ENCODE assay signal across 24 mouse cellular contexts in the genomic region with DNA sequence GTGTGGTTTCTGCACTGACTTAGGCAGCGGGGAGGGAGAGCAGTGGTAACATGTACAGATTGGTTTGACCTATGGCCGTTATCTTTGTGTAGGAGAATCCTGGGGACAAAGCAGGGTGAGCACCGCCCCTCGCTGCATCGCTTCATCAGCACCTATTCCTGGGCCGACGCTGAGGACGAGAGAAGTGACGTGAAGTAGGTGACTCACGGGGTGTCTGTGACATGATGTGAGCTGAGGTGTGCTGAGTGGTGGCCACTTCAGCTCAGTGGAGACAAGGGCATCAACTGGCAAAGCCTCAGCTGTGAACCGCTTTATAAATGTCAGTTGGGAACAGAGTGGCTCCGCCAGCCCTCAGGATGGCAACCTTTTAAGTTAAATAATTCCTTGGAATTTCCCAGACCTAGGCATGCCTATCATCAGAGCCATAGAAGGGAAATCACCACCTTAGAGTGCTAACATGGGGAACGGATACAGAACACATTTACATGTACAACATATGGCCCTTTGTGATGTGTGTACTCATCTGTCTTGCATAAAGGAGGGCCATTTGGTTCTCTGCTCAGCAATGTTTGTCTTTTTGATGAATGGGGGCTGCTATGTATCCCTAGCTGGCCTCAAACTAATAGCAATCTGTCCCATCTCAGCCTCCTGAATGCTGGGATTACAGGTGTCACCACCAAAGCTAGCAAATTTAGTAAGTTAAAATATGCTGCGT. TPM values are rescaled to one million over a fixed set of nuclear protein-coding genes. Genes with fewer than 3 reads are reported as not detected.
DNase-seq lines count a peak whose midpoint lies in the region; ATAC-seq and TF ChIP-seq lines count a peak whose summit lies in the region.
"Had no signal": no experiment of that assay in that cellular context is flagged by ENCODE, and none has a peak within 500 bp of the region (broad histone marks: within the 10 kb centered on the region; RNA-seq: fewer than 3 reads in every experiment).

No protein-coding gene starts in this region.

- H3K36me3 ChIP-seq in forebrain, embryonic 13.5 days (ENCODE audit: poor library complexity, severe bottlenecking): no peaks in the 10 kb centered on the region
- no peaks in the 10 kb centered on the region for H3K36me3 ChIP-seq in forebrain, postnatal 0 days (ENCODE audit: insufficient read depth)
- no peaks in the 10 kb centered on the region for H3K36me3 ChIP-seq in heart, embryonic 13.5 days
- no peaks in the 10 kb centered on the region for H3K36me3 ChIP-seq in neural tube, embryonic 13.5 days
- no peaks in the 10 kb centered on the region for H3K36me3 ChIP-seq in neural tube, embryonic 15.5 days
- H3K36me3 ChIP-seq: hindbrain, embryonic 15.5 days; limb, embryonic 15.5 days; lung, embryonic 15.5 days had no signal

- TF ChIP-seq CTCF in forebrain, postnatal 0 days (IDR thresholded peaks at IDR 0.05; ENCODE audit: low read depth): no peak

- H3K27me3 ChIP-seq in forebrain, embryonic 13.5 days: peaks cover 23% of the 10 kb centered on the region
- H3K27me3 ChIP-seq in forebrain, postnatal 0 days (ENCODE audit: insufficient read depth, low read length): peaks cover 8% of the 10 kb centered on the region; the same call in 1 of the 2 replicates
- peaks cover 16% of the 10 kb centered on the region for H3K27me3 ChIP-seq in heart, embryonic 13.5 days (replicated peaks)
- H3K27me3 ChIP-seq in neural tube, embryonic 13.5 days: peaks cover 20% of the 10 kb centered on the region
- peaks cover 23% of the 10 kb centered on the region for H3K27me3 ChIP-seq in neural tube, embryonic 15.5 days (replicated peaks)
- H3K27me3 ChIP-seq: limb, embryonic 15.5 days; lung, embryonic 15.5 days had no signal

- H3K4me2 ChIP-seq in forebrain, embryonic 13.5 days: no peak overlapping the region
- no peak overlapping the region for H3K4me2 ChIP-seq in forebrain, postnatal 0 days (ENCODE audit: low read depth)
- H3K4me2 ChIP-seq in heart, embryonic 13.5 days: peak overlapping the region; percentile 59
- H3K4me2 ChIP-seq in neural tube, embryonic 13.5 days: no peak overlapping the region
- no peak overlapping the region for H3K4me2 ChIP-seq in neural tube, embryonic 15.5 days
- H3K4me2 ChIP-seq: hindbrain, embryonic 15.5 days; limb, embryonic 15.5 days; lung, embryonic 15.5 days; midbrain, embryonic 11.5 days had no signal

- no peak overlapping the region for H3K27ac ChIP-seq in forebrain, embryonic 13.5 days
- no peak overlapping the region for H3K27ac ChIP-seq in forebrain, postnatal 0 days (ENCODE audit: low read depth, low read length)
- H3K27ac ChIP-seq in heart, embryonic 13.5 days (replicated peaks): peak overlapping the region; percentile 65
- H3K27ac ChIP-seq in neural tube, embryonic 13.5 days (replicated peaks): no peak overlapping the region
- no peak overlapping the region for H3K27ac ChIP-seq in neural tube, embryonic 15.5 days (replicated peaks)
- H3K27ac ChIP-seq: hindbrain, embryonic 15.5 days; kidney, postnatal 0 days; limb, embryonic 15.5 days; liver, embryonic 14.5 days; lung, embryonic 15.5 days; stomach, postnatal 0 days had no signal

- no peak overlapping the region for H3K9ac ChIP-seq in forebrain, embryonic 13.5 days
- H3K9ac ChIP-seq in forebrain, postnatal 0 days: no peak overlapping the region
- H3K9ac ChIP-seq in heart, embryonic 13.5 days: peak overlapping the region; percentile 47; the same call in 1 of the 2 replicates
- no peak overlapping the region for H3K9ac ChIP-seq in neural tube, embryonic 13.5 days
- H3K9ac ChIP-seq in neural tube, embryonic 15.5 days (replicated peaks): no peak overlapping the region
- H3K9ac ChIP-seq: hindbrain, embryonic 15.5 days; limb, embryonic 15.5 days; liver, embryonic 14.5 days; lung, embryonic 15.5 days had no signal

- no peak for DNase-seq in forebrain, postnatal 0 days
- DNase-seq in heart, adult 9 months (ENCODE audit: low spot score in 2 of 2): no peak
- DNase-seq in cerebellum, postnatal 25 days: no peak
- DNase-seq: adrenal gland, postnatal 36 days; cerebellum, adult 11 months; cerebellum, postnatal 10 days; gastrocnemius, postnatal 25 days; kidney, adult 2 months; layer of hippocampus, adult 9-11 months; left cerebral cortex, postnatal 4 days; lung, postnatal 4 days; thymus, adult 2 months; thymus, postnatal 4 days had no signal

- no peaks in the 10 kb centered on the region for H3K9me3 ChIP-seq in forebrain, embryonic 13.5 days (replicated peaks)
- H3K9me3 ChIP-seq in forebrain, postnatal 0 days (ENCODE audit: low read length): no peaks in the 10 kb centered on the region
- no peaks in the 10 kb centered on the region for H3K9me3 ChIP-seq in heart, embryonic 13.5 days
- no peaks in the 10 kb centered on the region for H3K9me3 ChIP-seq in neural tube, embryonic 13.5 days
- no peaks in the 10 kb centered on the region for H3K9me3 ChIP-seq in neural tube, embryonic 15.5 days (replicated peaks)
- H3K9me3 ChIP-seq: hindbrain, embryonic 15.5 days; limb, embryonic 15.5 days; lung, embryonic 15.5 days had no signal

- peak; percentile 36; the same call in 1 of the 2 replicates for ATAC-seq in forebrain, embryonic 13.5 days
- ATAC-seq in forebrain, postnatal 0 days: no peak
- peak; percentile 27; the same call in 1 of the 2 replicates for ATAC-seq in heart, embryonic 13.5 days (ENCODE audit: extremely low read depth, insufficient number of reproducible peaks, low FRiP score, low TSS enrichment)
- ATAC-seq in neural tube, embryonic 13.5 days (ENCODE audit: low read depth): peak; percentile 10; the same call in 1 of the 2 replicates
- ATAC-seq in neural tube, embryonic 15.5 days (ENCODE audit: low FRiP score): no peak

- peaks cover 37% of the 10 kb centered on the region for H3K4me1 ChIP-seq in forebrain, embryonic 13.5 days
- H3K4me1 ChIP-seq in forebrain, postnatal 0 days (ENCODE audit: insufficient read depth): no peaks in the 10 kb centered on the region
- H3K4me1 ChIP-seq in heart, embryonic 13.5 days: peaks cover 47% of the 10 kb centered on the region
- peaks cover 29% of the 10 kb centered on the region for H3K4me1 ChIP-seq in neural tube, embryonic 13.5 days (replicated peaks)
- H3K4me1 ChIP-seq in neural tube, embryonic 15.5 days: peaks cover 17% of the 10 kb centered on the region

- no peak overlapping the region for H3K4me3 ChIP-seq in forebrain, embryonic 13.5 days
- no peak overlapping the region for H3K4me3 ChIP-seq in forebrain, postnatal 0 days (ENCODE audit: low read depth, low read length)
- peak overlapping the region; percentile 8 for H3K4me3 ChIP-seq in heart, embryonic 13.5 days
- no peak overlapping the region for H3K4me3 ChIP-seq in neural tube, embryonic 13.5 days
- no peak overlapping the region for H3K4me3 ChIP-seq in neural tube, embryonic 15.5 days (replicated peaks)
- H3K4me3 ChIP-seq: hindbrain, embryonic 15.5 days; limb, embryonic 15.5 days; lung, embryonic 15.5 days had no signal

- WGBS in forebrain, embryonic 13.5 days: 78% methylated on average over 14 of the region's 14 CpGs
- 74% methylated on average over 14 of the region's 14 CpGs for WGBS in forebrain, postnatal 0 days
- WGBS in heart, embryonic 13.5 days: 34% methylated on average over 14 of the region's 14 CpGs
- WGBS in neural tube, embryonic 13.5 days: 75% methylated on average over 14 of the region's 14 CpGs
- WGBS in neural tube, embryonic 15.5 days: 74% methylated on average over 14 of the region's 14 CpGs

RNA-seq across cellular contexts. Expression of gene Casc1, which starts 38.8 kb away (rescaled TPM):
- polyA plus RNA-seq in forebrain, embryonic 13.5 days (2015; fragmentation: Nextera tagmentation; extraction: Ambion mirVana): 0.79 and 0.84 TPM in 2 replicates
- 1.5 TPM in 2 replicates for total RNA-seq in forebrain, postnatal 0 days (2014; rRNA removed)
- 0.96 and 1.5 TPM in 2 replicates for polyA plus RNA-seq in forebrain, postnatal 0 days (2015; fragmentation: Nextera tagmentation; extraction: Ambion mirVana)
- polyA plus RNA-seq in heart, embryonic 13.5 days (2015; fragmentation: Nextera tagmentation; extraction: Ambion mirVana): 0.29 and 0.56 TPM in 2 replicates
- polyA plus RNA-seq in neural tube, embryonic 13.5 days (2015; fragmentation: Nextera tagmentation; extraction: Ambion mirVana): 0.60 and 0.87 TPM in 2 replicates
- 0.56 and 0.70 TPM in 2 replicates for polyA plus RNA-seq in neural tube, embryonic 15.5 days (2015; fragmentation: Nextera tagmentation; extraction: Ambion mirVana)

RNA-seq across cellular contexts. Expression of gene Etfrf1, which starts 38.9 kb away (rescaled TPM):
- polyA plus RNA-seq in forebrain, embryonic 13.5 days (2015; fragmentation: Nextera tagmentation; extraction: Ambion mirVana): 30.1 and 30.6 TPM in 2 replicates
- total RNA-seq in forebrain, postnatal 0 days (2014; rRNA removed): 18.2 and 18.9 TPM in 2 replicates
- polyA plus RNA-seq in forebrain, postnatal 0 days (2015; fragmentation: Nextera tagmentation; extraction: Ambion mirVana): 19.6 and 26.7 TPM in 2 replicates
- 52.7 and 56.0 TPM in 2 replicates for polyA plus RNA-seq in heart, embryonic 13.5 days (2015; fragmentation: Nextera tagmentation; extraction: Ambion mirVana)
- 29.0 and 29.6 TPM in 2 replicates for polyA plus RNA-seq in neural tube, embryonic 13.5 days (2015; fragmentation: Nextera tagmentation; extraction: Ambion mirVana)
- 24.0 and 24.4 TPM in 2 replicates for polyA plus RNA-seq in neural tube, embryonic 15.5 days (2015; fragmentation: Nextera tagmentation; extraction: Ambion mirVana)

RNA-seq across cellular contexts. Expression of gene Lrmp, which starts 56.6 kb away (rescaled TPM):
- polyA plus RNA-seq in forebrain, embryonic 13.5 days (2015; fragmentation: Nextera tagmentation; extraction: Ambion mirVana): 0.39 and 0.92 TPM in 2 replicates
- 1.3 and 2.2 TPM in 2 replicates for total RNA-seq in forebrain, postnatal 0 days (2014; rRNA removed)
- 0.80 and 1.0 TPM in 2 replicates for polyA plus RNA-seq in forebrain, postnatal 0 days (2015; fragmentation: Nextera tagmentation; extraction: Ambion mirVana)
- polyA plus RNA-seq in heart, embryonic 13.5 days (2015; fragmentation: Nextera tagmentation; extraction: Ambion mirVana): 2.2 and 2.4 TPM in 2 replicates
- polyA plus RNA-seq in neural tube, embryonic 13.5 days (2015; fragmentation: Nextera tagmentation; extraction: Ambion mirVana): 0.93 and 1.0 TPM in 2 replicates
- 0.60 and 16.0 TPM in 2 replicates for polyA plus RNA-seq in neural tube, embryonic 15.5 days (2015; fragmentation: Nextera tagmentation; extraction: Ambion mirVana)

Comparison
In these comparisons a context has a peak if more than half of its experiments do, and no peak if none do; other contexts are left out.
1. ATAC-seq: peak in forebrain, embryonic 13.5 days (single experiment), heart, embryonic 13.5 days (single experiment) and neural tube, embryonic 13.5 days (single experiment); none in forebrain, postnatal 0 days (single experiment) and neural tube, embryonic 15.5 days (single experiment).